Mouse (Mus musculus) small intestine, adult 2 months (tissue): Measurements from ENCODE around the gene Padi3.

Experiments used
- CTCF ChIP-seq: fragments of 200-500 bp; IDR thresholded peaks from 2 replicates; pipeline ENCODE4 v1.5.1; 2012; ENCODE audit warnings: low read depth, mild to moderate bottlenecking, control low read depth, inconsistent platforms, low read length, moderate library complexity, mixed read lengths; ENCODE audit not compliant: insufficient replicate concordance, insufficient read length; ENCODE audit errors: extremely low read depth
- POLR2A ChIP-seq: fragments of 200-500 bp; IDR thresholded peaks from 2 replicates; pipeline ENCODE4 v1.6.1; 2012; ENCODE audit warnings: low read depth, mild to moderate bottlenecking, control low read depth, inconsistent platforms, low read length, moderate library complexity

DNA sequence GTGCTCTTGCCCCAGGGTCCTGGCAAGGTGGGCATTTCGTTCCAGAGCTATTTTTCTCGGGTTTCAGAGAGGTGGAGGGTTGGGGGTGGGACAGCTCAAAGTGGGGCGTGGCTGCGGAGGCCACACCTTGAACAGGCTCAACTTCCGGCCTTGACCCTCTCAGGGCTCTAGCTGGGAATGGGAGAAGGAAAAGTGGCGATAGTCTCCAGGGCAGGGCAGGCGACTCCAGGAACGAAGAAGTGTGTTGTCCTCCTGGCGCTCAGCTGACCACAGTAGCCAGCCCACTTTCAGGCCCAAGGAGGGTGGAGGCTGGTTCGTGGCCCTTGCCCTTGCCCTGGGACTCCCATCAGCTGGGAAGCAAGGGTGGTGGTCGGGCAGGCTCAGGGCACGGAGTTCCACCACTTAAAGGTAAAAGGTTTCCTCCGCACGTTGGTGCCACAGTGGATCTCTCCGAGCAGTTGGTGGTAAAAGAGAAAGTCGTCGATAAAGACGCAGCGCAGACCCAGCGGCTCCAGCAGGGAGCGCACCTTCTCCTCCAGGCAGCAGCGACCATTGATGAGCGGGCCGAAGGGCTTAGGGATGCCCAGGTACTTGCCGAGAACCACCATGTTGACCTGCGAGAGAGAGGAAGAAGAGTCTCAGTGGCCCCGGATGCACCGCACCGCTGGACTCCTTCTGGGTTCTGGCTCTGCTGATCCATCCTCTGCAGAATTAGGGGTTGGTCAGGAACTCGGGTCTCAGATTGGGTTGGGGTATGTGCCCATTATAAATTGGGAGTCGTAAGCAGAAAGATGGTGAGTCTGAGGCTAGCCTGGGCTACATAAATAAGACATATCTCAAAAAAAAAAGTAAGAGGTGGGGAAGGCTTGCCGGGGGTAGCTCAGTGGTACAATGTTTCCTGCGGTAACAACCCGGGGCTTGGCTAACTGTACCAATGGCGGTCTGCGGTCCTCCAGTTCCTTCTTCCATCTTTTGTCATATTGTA is 4.1 kb upstream of the Padi3 start:
- TF ChIP-seq CTCF = peak; percentile 49; the same call in 1 of the 2 replicates
- no peak for TF ChIP-seq POLR2A
